8 mouse cellular contexts compared by ENCODE assay signal in the genomic region with DNA sequence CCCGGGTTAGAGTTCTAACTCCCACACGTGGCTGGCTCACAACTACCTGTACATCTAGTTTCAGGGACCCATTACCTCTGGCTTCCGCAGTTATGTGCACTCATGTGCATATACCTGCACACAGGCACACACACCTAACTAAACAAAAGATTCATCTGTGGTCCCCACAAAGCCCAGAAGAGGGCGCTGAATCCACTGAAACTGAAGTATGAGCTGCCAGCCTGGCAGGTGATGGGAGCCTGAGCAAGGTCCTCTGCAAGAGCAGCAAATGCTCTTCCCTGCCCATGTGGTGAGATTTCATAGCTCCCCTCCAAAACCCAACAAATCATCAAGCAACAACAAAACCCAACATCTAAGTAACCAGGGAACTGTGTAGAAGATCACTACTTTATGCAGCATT.
DNase-seq lines count a peak whose midpoint lies in the region; ATAC-seq lines count a peak whose summit lies in the region.

No protein-coding gene starts in this region.

- intact Hi-C loops in left cerebral cortex, postnatal 25 days (cut with DNase I): no loop called here

- ATAC-seq in monocyte, adult 5-6 weeks (replicated peaks; ENCODE audit: insufficient number of reproducible peaks, low FRiP score, low TSS enrichment, poor library complexity, severe bottlenecking): no peak

- peak; percentile 32 to 43 for DNase-seq in cerebellum, adult 18-20 months
- DNase-seq in cerebellum, postnatal 4 days (ENCODE audit: low spot score in 2 of 2): no peak
- peak; percentile 15 for DNase-seq in lung, postnatal 36 days
- DNase-seq in lung, postnatal 4 days: no peak
- peak; percentile 21 for DNase-seq in embryo, embryonic 11 days
- peak; percentile 7 to 14 for DNase-seq in thymus, postnatal 10 days (ENCODE audit: low spot score in 2 of 2)
- no peak for DNase-seq in left cerebral cortex, postnatal 25 days (ENCODE audit: low spot score in 2 of 2)

Comparison
In these comparisons a context has a peak if more than half of its experiments do, and no peak if none do; other contexts are left out.
1. DNase-seq: peak in cerebellum, adult 18-20 months (2 of 2), lung, postnatal 36 days (single experiment), embryo, embryonic 11 days (single experiment) and thymus, postnatal 10 days (2 of 2); none in cerebellum, postnatal 4 days (0 of 2), lung, postnatal 4 days (0 of 2) and left cerebral cortex, postnatal 25 days (0 of 2).